Mouse (Mus musculus) small intestine, adult 2 months (tissue): Measurements from ENCODE around the gene A930017K11Rik.

ENCODE experiments used
- CTCF ChIP-seq: fragments of 200-500 bp; IDR thresholded peaks from 2 replicates; pipeline ENCODE4 v1.5.1; 2012; ENCODE audit warnings: low read depth, mild to moderate bottlenecking, control low read depth, inconsistent platforms, low read length, moderate library complexity, mixed read lengths; ENCODE audit not compliant: insufficient replicate concordance, insufficient read length; ENCODE audit errors: extremely low read depth
- POLR2A ChIP-seq: fragments of 200-500 bp; IDR thresholded peaks from 2 replicates; pipeline ENCODE4 v1.6.1; 2012; ENCODE audit warnings: low read depth, mild to moderate bottlenecking, control low read depth, inconsistent platforms, low read length, moderate library complexity

- TF ChIP-seq CTCF (no peak), POLR2A (no peak)
Measured at GRCm38 (mm10) chr17:25961566-25961965, 9.2 kb upstream of the A930017K11Rik start.
